Mouse (Mus musculus): ENCODE results near the gene Dnajc11. TPM values are rescaled to one million over a fixed set of nuclear protein-coding genes. Genes with fewer than 3 reads are reported as not detected.

The Dnajc11 gene
- polyA plus RNA-seq, 1 experiment from 2014 or later = 85.1 TPM

Other genes with a start within 250 kb of the Dnajc11 start
- 49.6 and 59.1 TPM in 2 replicates for gene Camta1, start 71.8 kb upstream of the Dnajc11 start, polyA plus RNA-seq (2016; fragmentation: Nextera tagmentation; extraction: Ambion mirVana)
- 10.0 and 10.3 TPM in 2 replicates for gene Thap3, start 55.3 kb downstream of the Dnajc11 start, polyA plus RNA-seq (2016; fragmentation: Nextera tagmentation; extraction: Ambion mirVana)
- gene Phf13, start 62.6 kb downstream of the Dnajc11 start, polyA plus RNA-seq (2016; fragmentation: Nextera tagmentation; extraction: Ambion mirVana) = 10.4 and 11.2 TPM in 2 replicates
- gene Klhl21, start 75.1 kb downstream of the Dnajc11 start, polyA plus RNA-seq (2016; fragmentation: Nextera tagmentation; extraction: Ambion mirVana) = 10.9 and 12.0 TPM in 2 replicates
- 11.4 and 12.2 TPM in 2 replicates for gene Zbtb48, start 94.0 kb downstream of the Dnajc11 start, polyA plus RNA-seq (2016; fragmentation: Nextera tagmentation; extraction: Ambion mirVana)
- 0.12 and 0.19 TPM in 2 replicates for gene Tas1r1, start 104.9 kb downstream of the Dnajc11 start, polyA plus RNA-seq (2016; fragmentation: Nextera tagmentation; extraction: Ambion mirVana)
- gene Nol9, start 105.6 kb downstream of the Dnajc11 start, polyA plus RNA-seq (2016; fragmentation: Nextera tagmentation; extraction: Ambion mirVana) = 42.3 and 44.0 TPM in 2 replicates
- 7.7 and 8.4 TPM in 2 replicates for gene Plekhg5, start 138.8 kb downstream of the Dnajc11 start, polyA plus RNA-seq (2016; fragmentation: Nextera tagmentation; extraction: Ambion mirVana)
- gene Tnfrsf25, start 182.2 kb downstream of the Dnajc11 start, polyA plus RNA-seq (2016; fragmentation: Nextera tagmentation; extraction: Ambion mirVana) = 0.74 and 0.87 TPM in 2 replicates
- gene Espn, start 218.7 kb downstream of the Dnajc11 start, polyA plus RNA-seq (2016; fragmentation: Nextera tagmentation; extraction: Ambion mirVana) = 2.6 and 2.9 TPM in 2 replicates
- gene Hes2, start 225.2 kb downstream of the Dnajc11 start, polyA plus RNA-seq (2016; fragmentation: Nextera tagmentation; extraction: Ambion mirVana) = 0.05 TPM in 1 of 2 replicates, not detected in the other
- 33.0 and 36.2 TPM in 2 replicates for gene Acot7, start 244.4 kb downstream of the Dnajc11 start, polyA plus RNA-seq (2016; fragmentation: Nextera tagmentation; extraction: Ambion mirVana)

Data from liver, embryonic 12.5 days (tissue).